Mouse (Mus musculus): ENCODE results near the gene Fkbpl.

- TF ChIP-seq GATA1 (IDR thresholded peaks at IDR 0.05; ENCODE audit: low read length) (no peak), TAL1 (IDR thresholded peaks at IDR 0.05; ENCODE audit: low read length) (no peak)
These were observed 30.1 kb downstream of the Fkbpl start for GRCm38 (mm10) chr17:34674524-34675204.
